Mouse (Mus musculus) forebrain, embryonic 15.5 days (tissue): ENCODE results near the gene Olfr588-ps1. TPM values are rescaled to one million over a fixed set of nuclear protein-coding genes. Genes with fewer than 3 reads are reported as not detected.
"Not testable (repeated sequence)": the region's sequence is repeated elsewhere in the genome, so short reads cannot be mapped to it uniquely, and the experiment has no call there.

Experiments used
- ATAC-seq: fragments of 200-750 bp; cut with Nextera tagmentation; replicated peaks from 2 replicates; pipeline ENCODE4 v1.8.0; 2017; ENCODE audit warnings: mild to moderate bottlenecking, moderate TSS enrichment, moderate library complexity
- H3K27ac ChIP-seq: fragments of 300-500 bp; sonication (generic); replicated peaks from 2 replicates; pipeline ENCODE4 v1.5.1; 2015; ENCODE audit warnings: mild to moderate bottlenecking, inconsistent platforms
- H3K27me3 ChIP-seq: fragments of 300-500 bp; sonication (generic); 2 replicates; pipeline ENCODE4 v1.6.1; 2015; ENCODE audit warnings: inconsistent platforms
- H3K36me3 ChIP-seq: fragments of 300-500 bp; sonication (generic); 2 replicates; pipeline ENCODE4 v1.6.1; 2015; ENCODE audit warnings: mild to moderate bottlenecking, inconsistent platforms
- H3K4me1 ChIP-seq: fragments of 300-500 bp; sonication (generic); 2 replicates; pipeline ENCODE4 v1.6.1; 2015; ENCODE audit warnings: inconsistent platforms
- H3K4me2 ChIP-seq: fragments of 300-500 bp; sonication (generic); replicated peaks from 2 replicates; pipeline ENCODE4 v1.6.1; 2015; ENCODE audit warnings: mild to moderate bottlenecking, inconsistent platforms
- H3K4me3 ChIP-seq: fragments of 300-500 bp; sonication (generic); 2 replicates; pipeline ENCODE4 v1.5.1; 2015; ENCODE audit warnings: mild to moderate bottlenecking, inconsistent platforms
- H3K9ac ChIP-seq: fragments of 300-500 bp; sonication (generic); replicated peaks from 2 replicates; pipeline ENCODE4 v1.6.1; 2015; ENCODE audit warnings: mild to moderate bottlenecking, inconsistent platforms
- H3K9me3 ChIP-seq: fragments of 300-500 bp; sonication (generic); 2 replicates; pipeline ENCODE4 v1.6.1; 2016; ENCODE audit warnings: inconsistent platforms
- WGBS: fragments of 180-500 bp; shearing (Covaris S2); methylation state at CpG from one replicate; pipeline ENCODE4 v1.1.7; 2015; ENCODE audit warnings: mixed read lengths; 5-methylcytosine and 5-hydroxymethylcytosine counted together
- polyA plus RNA-seq: library from polyadenylated mRNA; unstranded; fragments of >200 nt; fragmentation: Nextera tagmentation; extraction: Ambion mirVana; gene quantifications from 2 replicates; pipeline ENCODE4 v1.2.1, GENCODE M21; 2015

The Olfr588-ps1 gene
- not detected in 2 replicates for polyA plus RNA-seq

- H3K4me2 ChIP-seq = no peak within 1 kb of the TSS
- H3K9ac ChIP-seq = no peak within 1 kb of the TSS
- 83% methylated on average over 1 of the region's 1 CpGs for WGBS
- no peaks in the 10 kb centered on the region for H3K9me3 ChIP-seq
- no peaks in the 10 kb centered on the region for H3K36me3 ChIP-seq
- no peaks in the 10 kb centered on the region for H3K27me3 ChIP-seq
- no peak for ATAC-seq
- no peak within 1 kb of the TSS for H3K4me3 ChIP-seq
- no peaks in the 10 kb centered on the region for H3K4me1 ChIP-seq
- no peak within 1 kb of the TSS for H3K27ac ChIP-seq
Measured at GRCm38 (mm10) chr7:103140579-103140978, at the start of gene Olfr588-ps1. Gene Olfr588-ps1, plus strand, starts transcription at chr7:103140879.

- no peaks in the 10 kb centered on the region for H3K4me1 ChIP-seq
- H3K4me2 ChIP-seq = no peak within 1 kb of the TSS
- H3K9ac ChIP-seq = no peak within 1 kb of the TSS
- no peaks in the 10 kb centered on the region for H3K36me3 ChIP-seq
- H3K27me3 ChIP-seq = no peaks in the 10 kb centered on the region
- ATAC-seq = no peak
- WGBS = 83% methylated on average over 1 of the region's 1 CpGs
- no peak within 1 kb of the TSS for H3K4me3 ChIP-seq
- H3K27ac ChIP-seq = no peak within 1 kb of the TSS
- H3K9me3 ChIP-seq = no peaks in the 10 kb centered on the region
Measured at GRCm38 (mm10) chr7:103097420-103097819, 43.3 kb upstream of the Olfr588-ps1 start, which contains the start of gene Olfr585. Gene Olfr585, plus strand, starts transcription at chr7:103097720.

- Histone ChIP-seq H3K4me1 (no peaks in the 10 kb centered on the region), H3K4me3 (no peak overlapping the region), H3K9ac (no peak overlapping the region), H3K27ac (no peak overlapping the region), H3K36me3 (no peaks in the 10 kb centered on the region), H3K4me2 (no peak overlapping the region), H3K27me3 (no peaks in the 10 kb centered on the region), H3K9me3 (no peaks in the 10 kb centered on the region)
- no peak for ATAC-seq
- 50% methylated on average over 3 of the region's 3 CpGs for WGBS
Measured at GRCm38 (mm10) chr7:103119406-103119805, 21.3 kb upstream of the Olfr588-ps1 start.

GRCm38 (mm10) chr7:103125538-103125937, 15.1 kb upstream of the Olfr588-ps1 start, which contains the start of gene Olfr586:
Gene Olfr586, minus strand, starts transcription at chr7:103125638.
- no peaks in the 10 kb centered on the region for H3K27me3 ChIP-seq
- H3K9me3 ChIP-seq = no peaks in the 10 kb centered on the region
- WGBS = 97% methylated on average over 3 of the region's 3 CpGs
- no peaks in the 10 kb centered on the region for H3K4me1 ChIP-seq
- H3K9ac ChIP-seq = no peak within 1 kb of the TSS
- H3K36me3 ChIP-seq = no peaks in the 10 kb centered on the region
- no peak within 1 kb of the TSS for H3K4me3 ChIP-seq
- H3K27ac ChIP-seq = no peak within 1 kb of the TSS
- H3K4me2 ChIP-seq = no peak within 1 kb of the TSS
- ATAC-seq = no peak

GRCm38 (mm10) chr7:103156256-103156655, 15.6 kb downstream of the Olfr588-ps1 start, which contains the start of gene Olfr589:
Gene Olfr589, minus strand, starts transcription at chr7:103156356.
- Histone ChIP-seq H3K9me3 (no peaks in the 10 kb centered on the region), H3K4me3 (no peak within 1 kb of the TSS), H3K4me2 (no peak within 1 kb of the TSS), H3K27ac (no peak within 1 kb of the TSS), H3K27me3 (no peaks in the 10 kb centered on the region), H3K36me3 (no peaks in the 10 kb centered on the region), H3K9ac (no peak within 1 kb of the TSS), H3K4me1 (no peaks in the 10 kb centered on the region)
- no peak for ATAC-seq
- WGBS = 66% methylated on average over 2 of the region's 2 CpGs

GRCm38 (mm10) chr7:103169697-103170096, 29.0 kb downstream of the Olfr588-ps1 start:
- H3K4me2 ChIP-seq = no peak overlapping the region
- no peaks in the 10 kb centered on the region for H3K27me3 ChIP-seq
- no peaks in the 10 kb centered on the region for H3K36me3 ChIP-seq
- H3K4me1 ChIP-seq = no peaks in the 10 kb centered on the region
- no peak overlapping the region for H3K9ac ChIP-seq
- no peak overlapping the region for H3K4me3 ChIP-seq
- no peaks in the 10 kb centered on the region for H3K9me3 ChIP-seq
- ATAC-seq = no peak
- no peak overlapping the region for H3K27ac ChIP-seq
- 80% methylated on average over 5 of the region's 5 CpGs for WGBS

GRCm38 (mm10) chr7:103178240-103178639, 37.6 kb downstream of the Olfr588-ps1 start, which contains the start of gene Olfr591:
Gene Olfr591, minus strand, starts transcription at chr7:103178340.
- H3K27ac ChIP-seq = no peak within 1 kb of the TSS
- no peaks in the 10 kb centered on the region for H3K36me3 ChIP-seq
- H3K4me3 ChIP-seq = no peak within 1 kb of the TSS
- no peaks in the 10 kb centered on the region for H3K4me1 ChIP-seq
- H3K9ac ChIP-seq = no peak within 1 kb of the TSS
- 0 out of 2 replicates have a peak, but pooled peaks cover 4% of the 10 kb centered on the region for H3K9me3 ChIP-seq
- WGBS = 76% methylated on average over 1 of the region's 1 CpGs
- no peaks in the 10 kb centered on the region for H3K27me3 ChIP-seq
- H3K4me2 ChIP-seq = no peak within 1 kb of the TSS
- no peak for ATAC-seq

GRCm38 (mm10) chr7:103184503-103184902, 43.8 kb downstream of the Olfr588-ps1 start, which contains the start of gene Olfr592:
Gene Olfr592, plus strand, starts transcription at chr7:103184803.
- H3K4me1 ChIP-seq, H3K9ac ChIP-seq, H3K36me3 ChIP-seq, H3K27ac ChIP-seq, H3K4me3 ChIP-seq, ATAC-seq, H3K4me2 ChIP-seq, H3K27me3 ChIP-seq, H3K9me3 ChIP-seq: not testable (repeated sequence)
- 81% methylated on average over 1 of the region's 1 CpGs for WGBS

Other genes starting within 250 kb of the Olfr588-ps1 start
- not detected in 2 replicates for gene Olfr569, start 250.0 kb upstream of the Olfr588-ps1 start, polyA plus RNA-seq
- 0.13 TPM in 1 of 2 replicates, not detected in the other for gene Olfr570, start 246.3 kb upstream of the Olfr588-ps1 start, polyA plus RNA-seq
- not detected in 2 replicates for gene Olfr571, start 223.3 kb upstream of the Olfr588-ps1 start, polyA plus RNA-seq
- not detected in 2 replicates for gene Olfr572, start 216.5 kb upstream of the Olfr588-ps1 start, polyA plus RNA-seq
- gene Olfr573-ps1, start 198.3 kb upstream of the Olfr588-ps1 start, polyA plus RNA-seq = not detected in 2 replicates
- not detected in 2 replicates for gene Olfr574, start 192.4 kb upstream of the Olfr588-ps1 start, polyA plus RNA-seq
- not detected in 2 replicates for gene Olfr575, start 182.1 kb upstream of the Olfr588-ps1 start, polyA plus RNA-seq
- not detected in 2 replicates for gene Olfr576, start 178.2 kb upstream of the Olfr588-ps1 start, polyA plus RNA-seq
- not detected in 2 replicates for gene Olfr577, start 164.9 kb upstream of the Olfr588-ps1 start, polyA plus RNA-seq
- not detected in 2 replicates for gene Olfr578, start 151.6 kb upstream of the Olfr588-ps1 start, polyA plus RNA-seq
- not detected in 2 replicates for gene Olfr582, start 102.9 kb upstream of the Olfr588-ps1 start, polyA plus RNA-seq
- not detected in 2 replicates for gene Olfr583, start 89.6 kb upstream of the Olfr588-ps1 start, polyA plus RNA-seq
- gene Olfr584, start 59.0 kb upstream of the Olfr588-ps1 start, polyA plus RNA-seq = not detected in 2 replicates
- gene Olfr585, start 43.2 kb upstream of the Olfr588-ps1 start, polyA plus RNA-seq = not detected in 2 replicates
- gene Olfr586, start 15.2 kb upstream of the Olfr588-ps1 start, polyA plus RNA-seq = not detected in 2 replicates
- gene Olfr589, start 15.5 kb downstream of the Olfr588-ps1 start, polyA plus RNA-seq = not detected in 2 replicates
- gene Olfr591, start 37.5 kb downstream of the Olfr588-ps1 start, polyA plus RNA-seq = not detected in 2 replicates
- not detected in 2 replicates for gene Olfr592, start 43.9 kb downstream of the Olfr588-ps1 start, polyA plus RNA-seq
- not detected in 2 replicates for gene Olfr593, start 71.0 kb downstream of the Olfr588-ps1 start, polyA plus RNA-seq
- not detected in 2 replicates for gene Olfr594, start 76.1 kb downstream of the Olfr588-ps1 start, polyA plus RNA-seq
- not detected in 2 replicates for gene Usp17ld, start 111.6 kb downstream of the Olfr588-ps1 start, polyA plus RNA-seq
- gene Olfr596, start 164.8 kb downstream of the Olfr588-ps1 start, polyA plus RNA-seq = not detected in 2 replicates
- gene Olfr597, start 175.4 kb downstream of the Olfr588-ps1 start, polyA plus RNA-seq = not detected in 2 replicates
- not detected in 2 replicates for gene Olfr598, start 182.7 kb downstream of the Olfr588-ps1 start, polyA plus RNA-seq
- gene Olfr599, start 195.0 kb downstream of the Olfr588-ps1 start, polyA plus RNA-seq = not detected in 2 replicates
- not detected in 2 replicates for gene Olfr600, start 208.8 kb downstream of the Olfr588-ps1 start, polyA plus RNA-seq
- not detected in 2 replicates for gene Olfr601, start 221.8 kb downstream of the Olfr588-ps1 start, polyA plus RNA-seq
- not detected in 2 replicates for gene Olfr603, start 245.3 kb downstream of the Olfr588-ps1 start, polyA plus RNA-seq